Mouse (Mus musculus) intestine, postnatal 0 days (tissue): Measurements from ENCODE around the gene Dok3. TPM values are rescaled to one million over a fixed set of nuclear protein-coding genes. Genes with fewer than 3 reads are reported as not detected.

Source experiments
- ATAC-seq: fragments of 200-750 bp; cut with Nextera tagmentation; 2 replicates; pipeline ENCODE4 v1.8.0; 2017; ENCODE audit warnings: mild to moderate bottlenecking, moderate TSS enrichment, moderate library complexity
- H3K27ac ChIP-seq: fragments of 300-500 bp; sonication (generic); 2 replicates; pipeline ENCODE4 v1.5.1; 2014; ENCODE audit warnings: mild to moderate bottlenecking, low read depth, low read length, moderate library complexity
- H3K27me3 ChIP-seq: fragments of 300-500 bp; sonication (generic); replicated peaks from 2 replicates; pipeline ENCODE4 v1.6.1; 2014; ENCODE audit warnings: low read length, mixed read lengths; ENCODE audit not compliant: control insufficient read depth, insufficient read depth
- H3K36me3 ChIP-seq: fragments of 300-500 bp; sonication (generic); 2 replicates; pipeline ENCODE4 v1.6.1; 2014; ENCODE audit warnings: mild to moderate bottlenecking, moderate library complexity; ENCODE audit not compliant: control insufficient read depth, insufficient read depth
- H3K4me1 ChIP-seq: fragments of 300-500 bp; sonication (generic); replicated peaks from 2 replicates; pipeline ENCODE4 v1.6.1; 2014; ENCODE audit warnings: antibody characterized with exemption, low read length, mixed read lengths; ENCODE audit not compliant: control insufficient read depth, insufficient read depth
- H3K4me2 ChIP-seq: fragments of 300-500 bp; sonication (generic); replicated peaks from 2 replicates; pipeline ENCODE4 v1.6.1; 2014; ENCODE audit warnings: low read depth, mild to moderate bottlenecking, moderate library complexity
- H3K4me3 ChIP-seq: fragments of 300-500 bp; sonication (generic); 2 replicates; pipeline ENCODE4 v1.5.1; 2014; ENCODE audit warnings: low read depth, low read length
- H3K9ac ChIP-seq: fragments of 300-500 bp; sonication (generic); 2 replicates; pipeline ENCODE4 v1.6.1; 2014; ENCODE audit warnings: mild to moderate bottlenecking, low read depth, low read length
- H3K9me3 ChIP-seq: fragments of 300-500 bp; sonication (generic); 2 replicates; pipeline ENCODE4 v1.6.1; 2016; ENCODE audit warnings: mixed run types; ENCODE audit not compliant: control insufficient read depth
- CTCF ChIP-seq: sonication (generic); IDR thresholded peaks from 2 replicates; pipeline ENCODE4 v1.5.1; 2016; ENCODE audit warnings: low read depth, mild to moderate bottlenecking, control low read depth, antibody characterized with exemption, moderate library complexity
- WGBS: fragments of 180-500 bp; shearing (Covaris S2); extraction: QIAGEN DNeasy Blood & Tissue Kit; methylation state at CpG from one replicate; pipeline ENCODE4 v1.1.7; 2014; 5-methylcytosine and 5-hydroxymethylcytosine counted together
- polyA plus RNA-seq: library from polyadenylated mRNA; unstranded; fragments of >200 nt; fragmentation: Nextera tagmentation; extraction: Ambion mirVana; gene quantifications from 2 replicates; pipeline ENCODE4 v1.2.1, GENCODE M21; 2015

Gene Dok3
- polyA plus RNA-seq, 1 experiment from 2014 or later, result 1.6 TPM

DNA sequence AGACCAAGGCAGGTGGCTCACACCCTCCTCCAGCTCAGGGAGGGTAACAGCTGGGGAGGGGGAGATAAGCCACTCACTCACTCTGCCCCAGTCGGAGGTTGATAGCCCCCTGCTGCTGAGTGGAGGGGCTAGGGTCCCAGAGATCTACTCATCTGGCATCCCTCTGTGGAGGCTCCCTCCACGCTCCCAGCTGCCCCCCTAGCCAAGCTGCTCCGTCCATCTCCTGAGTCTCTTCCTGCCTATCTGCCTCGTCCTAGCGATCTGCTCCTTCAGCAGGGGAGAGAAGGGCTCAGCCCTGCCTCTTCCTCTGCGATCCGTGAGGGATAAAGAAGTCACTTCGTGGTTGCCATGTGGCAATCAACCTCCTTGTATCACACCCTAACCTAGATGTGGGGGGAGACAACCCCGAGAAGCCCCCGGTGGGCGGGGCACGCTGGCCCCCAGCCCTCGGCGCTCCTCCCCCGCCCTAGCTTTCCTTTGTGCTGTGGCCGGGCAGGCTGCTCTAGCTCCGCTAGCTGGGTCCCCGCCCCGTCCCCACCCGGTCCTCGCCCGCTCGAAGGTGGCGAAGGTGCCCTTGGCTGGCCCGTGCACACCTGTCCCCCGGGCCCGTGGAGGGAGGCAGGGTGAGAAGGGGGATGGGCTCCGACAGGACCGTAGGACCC lies 42.0 kb downstream of the Dok3 start:
- WGBS, result under 1% methylated on average over 29 of the region's 29 CpGs
- peak; percentile 12; the same call in 1 of the 2 replicates for ATAC-seq
- Histone ChIP-seq H3K36me3 (no peaks in the 10 kb centered on the region; the same call in 1 of the 2 replicates), H3K4me3 (peak overlapping the region; percentile 64), H3K9me3 (no peaks in the 10 kb centered on the region), H3K4me1 (0 out of 2 replicates have a peak, but pooled peaks cover 2% of the 10 kb centered on the region), H3K4me2 (peak overlapping the region; percentile 81), H3K27ac (peak overlapping the region; percentile 66), H3K27me3 (peaks cover 18% of the 10 kb centered on the region; the same call in 1 of the 2 replicates), H3K9ac (peak overlapping the region; percentile 74)
- TF ChIP-seq CTCF, result no peak

DNA sequence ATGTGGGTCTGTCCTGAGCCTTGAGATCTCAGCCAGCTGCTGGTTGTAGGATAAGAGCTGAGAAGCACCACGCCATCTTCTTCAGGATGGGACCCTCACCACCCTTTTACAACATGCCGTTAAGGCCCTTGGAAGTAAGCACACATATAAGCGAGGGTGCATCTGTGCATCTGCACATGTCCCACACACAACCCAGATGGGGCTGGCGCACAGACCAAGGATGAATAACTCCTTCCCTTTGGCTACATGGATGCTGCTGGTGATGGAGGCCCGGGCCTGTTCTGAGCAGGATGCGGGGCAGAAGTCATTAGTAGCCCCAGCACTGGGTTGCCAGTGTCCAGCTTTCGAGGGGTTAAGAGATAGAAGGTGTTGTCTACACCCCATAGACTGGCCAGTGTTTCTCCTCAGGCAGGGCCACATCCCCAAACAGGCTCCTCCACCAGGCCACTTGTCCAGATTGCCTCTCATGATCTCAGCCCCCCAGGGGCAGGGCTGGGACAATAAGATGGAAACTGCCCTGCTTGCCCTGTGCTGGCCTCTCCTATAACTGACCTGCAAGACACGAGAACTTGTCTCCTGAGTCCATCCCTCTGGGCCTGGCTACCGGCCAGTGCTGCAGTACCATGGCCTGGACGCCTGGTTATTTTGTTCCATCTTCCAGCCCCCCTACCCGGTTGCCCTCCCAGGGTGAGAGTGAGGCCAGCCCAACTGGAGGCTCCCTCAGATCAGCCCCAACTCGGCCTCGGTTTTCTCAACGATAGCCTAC lies 42.9 kb downstream of the Dok3 start:
- peak overlapping the region; percentile 64; the same call in 1 of the 2 replicates for H3K4me3 ChIP-seq
- H3K9me3 ChIP-seq, result no peaks in the 10 kb centered on the region
- TF ChIP-seq CTCF, result no peak
- H3K4me2 ChIP-seq, result peak overlapping the region; percentile 81
- 0 out of 2 replicates have a peak, but pooled peaks cover 2% of the 10 kb centered on the region for H3K4me1 ChIP-seq
- H3K36me3 ChIP-seq, result peaks cover 4% of the 10 kb centered on the region; the same call in 1 of the 2 replicates
- 43% methylated on average over 14 of the region's 14 CpGs for WGBS
- no peak for ATAC-seq
- no peak overlapping the region for H3K27ac ChIP-seq
- H3K9ac ChIP-seq, result peak overlapping the region; percentile 74; the same call in 1 of the 2 replicates
- H3K27me3 ChIP-seq, result peaks cover 18% of the 10 kb centered on the region; the same call in 1 of the 2 replicates

DNA sequence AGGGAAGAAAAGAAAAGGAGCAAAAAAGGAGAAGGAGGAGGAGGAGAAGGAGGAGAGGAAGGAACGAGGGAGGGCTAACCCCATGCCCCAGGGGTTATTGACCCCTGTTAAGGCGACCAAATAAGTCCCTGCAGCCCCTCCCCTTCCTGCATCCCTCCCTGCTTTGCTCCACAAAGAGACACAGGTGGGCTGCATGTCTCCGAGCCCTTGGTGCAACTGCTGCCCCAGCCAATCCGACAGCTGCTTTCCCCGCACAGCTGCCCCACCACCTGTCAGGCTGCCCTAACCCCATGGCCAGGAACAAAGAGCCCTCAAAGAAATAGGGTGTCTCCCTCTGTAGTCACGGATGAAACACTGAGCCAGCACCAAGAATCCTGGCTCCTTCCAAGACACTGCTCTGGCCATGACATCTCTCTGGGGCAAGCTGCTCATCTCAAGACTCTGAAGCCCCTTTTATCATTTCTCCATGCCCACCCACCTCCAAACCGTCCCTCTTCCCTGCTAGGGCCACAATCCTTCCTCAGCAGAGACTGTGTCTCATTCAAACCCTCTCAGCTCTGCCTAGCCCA lies 44.5 kb downstream of the Dok3 start:
- H3K36me3 ChIP-seq, result peaks cover 13% of the 10 kb centered on the region; the same call in 1 of the 2 replicates
- no peak overlapping the region for H3K9ac ChIP-seq
- H3K27ac ChIP-seq, result no peak overlapping the region
- 49% methylated on average over 7 of the region's 7 CpGs for WGBS
- peaks cover 14% of the 10 kb centered on the region; the same call in 1 of the 2 replicates for H3K27me3 ChIP-seq
- no peaks in the 10 kb centered on the region for H3K9me3 ChIP-seq
- no peak overlapping the region; the same call in 1 of the 2 replicates for H3K4me2 ChIP-seq
- H3K4me3 ChIP-seq, result no peak overlapping the region
- 0 out of 2 replicates have a peak, but pooled peaks cover 2% of the 10 kb centered on the region for H3K4me1 ChIP-seq
- no peak for TF ChIP-seq CTCF
- no peak for ATAC-seq

DNA sequence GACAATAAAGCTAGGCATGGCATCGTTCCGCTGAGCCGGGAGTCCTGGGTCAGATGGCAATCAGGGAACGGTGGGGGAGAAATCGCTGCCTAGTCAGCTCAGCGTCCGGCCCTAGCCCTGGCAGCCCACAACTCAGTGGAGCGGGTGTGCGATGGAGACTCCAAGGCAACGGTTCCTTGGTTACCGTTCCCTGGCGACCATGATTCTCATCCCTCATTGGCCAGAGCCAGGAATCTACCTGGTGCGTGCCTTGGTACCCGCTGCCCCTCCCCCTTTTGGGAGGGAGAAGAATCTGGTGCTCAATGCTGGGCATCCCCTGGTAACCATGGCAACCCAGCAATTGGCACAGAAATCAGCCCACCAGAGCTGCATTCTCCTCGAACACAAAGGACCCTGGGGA lies 45.5 kb downstream of the Dok3 start:
- ATAC-seq, result no peak
- Histone ChIP-seq H3K36me3 (peaks cover 13% of the 10 kb centered on the region; the same call in 1 of the 2 replicates), H3K27me3 (peaks cover 14% of the 10 kb centered on the region; the same call in 1 of the 2 replicates), H3K4me1 (0 out of 2 replicates have a peak, but pooled peaks cover 2% of the 10 kb centered on the region), H3K4me3 (no peak overlapping the region), H3K9me3 (no peaks in the 10 kb centered on the region), H3K27ac (peak overlapping the region; percentile 50; the same call in 1 of the 2 replicates), H3K9ac (no peak overlapping the region), H3K4me2 (0 out of 2 replicates have a peak overlapping the region, but pooled peaks have one; percentile 17)
- 47% methylated on average over 15 of the region's 15 CpGs for WGBS
- TF ChIP-seq CTCF, result no peak

DNA sequence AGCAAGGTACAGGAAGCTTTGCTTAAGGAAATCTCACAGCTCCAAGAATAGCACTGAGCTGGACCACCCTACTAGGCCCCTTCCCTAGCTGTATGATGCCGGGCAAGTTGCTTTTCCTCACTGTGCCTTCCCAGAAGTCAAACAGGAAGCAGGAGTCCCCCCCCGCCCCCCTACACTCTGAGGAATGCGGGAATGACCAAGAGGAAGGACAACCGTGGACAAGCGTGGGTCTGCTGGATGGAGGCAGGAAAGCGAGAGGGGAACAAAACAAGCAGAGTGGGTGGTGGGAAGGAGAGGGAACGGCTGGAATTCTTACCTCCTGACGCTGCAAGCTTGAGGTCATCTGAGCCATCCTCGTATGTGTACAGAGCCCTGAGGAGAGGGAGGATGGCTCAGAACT lies 46.0 kb downstream of the Dok3 start:
- H3K36me3 ChIP-seq, result peaks cover 13% of the 10 kb centered on the region; the same call in 1 of the 2 replicates
- no peak overlapping the region for H3K4me3 ChIP-seq
- no peak for TF ChIP-seq CTCF
- 43% methylated on average over 9 of the region's 9 CpGs for WGBS
- H3K27me3 ChIP-seq, result peaks cover 11% of the 10 kb centered on the region; the same call in 1 of the 2 replicates
- no peaks in the 10 kb centered on the region for H3K9me3 ChIP-seq
- no peak for ATAC-seq
- 0 out of 2 replicates have a peak, but pooled peaks cover 2% of the 10 kb centered on the region for H3K4me1 ChIP-seq
- H3K9ac ChIP-seq, result no peak overlapping the region
- H3K27ac ChIP-seq, result peak overlapping the region; percentile 50; the same call in 1 of the 2 replicates
- 0 out of 2 replicates have a peak overlapping the region, but pooled peaks have one; percentile 17 for H3K4me2 ChIP-seq
